Mouse (Mus musculus): ENCODE measurements at regions not wholly inside any gene's neighbourhood (a gene's known extent, or its start where the extent isn't known, plus 50 kb on each side); places are given as distances from the start of the nearest gene placed in this dataset.
A peak's percentile ranks its signal among the peaks of the same experiment; 100 is the strongest.

GRCm38 (mm10) chr10:37259186-37259585, 120.5 kb upstream of the Marcks start:
- H3K4me1 ChIP-seq (replicated peaks): no peaks in the 10 kb centered on the region

GRCm38 (mm10) chr10:37257544-37257943, 118.8 kb upstream of the Marcks start:
- H3K9ac ChIP-seq: no peak overlapping the region
- no peaks in the 10 kb centered on the region for H3K36me3 ChIP-seq
- no peak for ATAC-seq (ENCODE audit: insufficient number of reproducible peaks, low FRiP score)
- H3K4me3 ChIP-seq: no peak overlapping the region
- no peaks in the 10 kb centered on the region for H3K4me1 ChIP-seq (replicated peaks)
- H3K27ac ChIP-seq (ENCODE audit: poor library complexity, severe bottlenecking): no peak overlapping the region
- no peak overlapping the region for H3K4me2 ChIP-seq
- WGBS: 59% methylated on average over 6 of the region's 6 CpGs
- H3K27me3 ChIP-seq (replicated peaks): no peaks in the 10 kb centered on the region
- H3K9me3 ChIP-seq (replicated peaks): no peaks in the 10 kb centered on the region

More at GRCm38 (mm10) chr10:37259186-37259585, 120.5 kb upstream of the Marcks start:
- Histone ChIP-seq H3K4me2 (no peak overlapping the region), H3K9me3 (replicated peaks) (no peaks in the 10 kb centered on the region), H3K9ac (no peak overlapping the region), H3K4me3 (no peak overlapping the region), H3K27ac (ENCODE audit: poor library complexity, severe bottlenecking) (no peak overlapping the region), H3K36me3 (no peaks in the 10 kb centered on the region), H3K27me3 (replicated peaks) (no peaks in the 10 kb centered on the region)
- ATAC-seq (ENCODE audit: insufficient number of reproducible peaks, low FRiP score): no peak
- 90% methylated on average over 3 of the region's 3 CpGs for whole genome bisulfite sequencing

- Histone ChIP-seq H3K4me1 (replicated peaks) (0 out of 2 replicates have a peak, but pooled peaks cover 7% of the 10 kb centered on the region), H3K4me2 (no peak overlapping the region), H3K9ac (no peak overlapping the region), H3K4me3 (no peak overlapping the region), H3K36me3 (no peaks in the 10 kb centered on the region), H3K27ac (ENCODE audit: poor library complexity, severe bottlenecking) (no peak overlapping the region), H3K9me3 (replicated peaks) (no peaks in the 10 kb centered on the region), H3K27me3 (replicated peaks) (no peaks in the 10 kb centered on the region)
- ATAC-seq (ENCODE audit: insufficient number of reproducible peaks, low FRiP score): no peak
- WGBS: 50% methylated on average over 6 of the region's 6 CpGs
Observed at GRCm38 (mm10) chr10:37250934-37251521, 112.3 kb upstream of the Marcks start.

- no peaks in the 10 kb centered on the region for H3K9me3 ChIP-seq (replicated peaks)
- no peak overlapping the region for H3K4me3 ChIP-seq
- 25% methylated on average over 2 of the region's 2 CpGs for WGBS
- H3K27me3 ChIP-seq (replicated peaks): no peaks in the 10 kb centered on the region
- no peak overlapping the region for H3K4me2 ChIP-seq
- H3K27ac ChIP-seq (ENCODE audit: poor library complexity, severe bottlenecking): no peak overlapping the region
- H3K9ac ChIP-seq: no peak overlapping the region
- 0 out of 2 replicates have a peak, but pooled peaks have one; percentile 63 for ATAC-seq (ENCODE audit: insufficient number of reproducible peaks, low FRiP score)
- H3K4me1 ChIP-seq (replicated peaks): 0 out of 2 replicates have a peak, but pooled peaks cover 7% of the 10 kb centered on the region
- no peaks in the 10 kb centered on the region for H3K36me3 ChIP-seq
Observed at GRCm38 (mm10) chr10:37250157-37250556, 111.4 kb upstream of the Marcks start.

- no peak overlapping the region for H3K27ac ChIP-seq (ENCODE audit: poor library complexity, severe bottlenecking)
- WGBS: 70% methylated on average over 4 of the region's 4 CpGs
- H3K9ac ChIP-seq: no peak overlapping the region
- H3K36me3 ChIP-seq: no peaks in the 10 kb centered on the region
- no peaks in the 10 kb centered on the region for H3K9me3 ChIP-seq (replicated peaks)
- no peak for ATAC-seq (ENCODE audit: insufficient number of reproducible peaks, low FRiP score)
- H3K4me2 ChIP-seq: no peak overlapping the region
- H3K27me3 ChIP-seq (replicated peaks): no peaks in the 10 kb centered on the region
- H3K4me1 ChIP-seq (replicated peaks): 0 out of 2 replicates have a peak, but pooled peaks cover 7% of the 10 kb centered on the region
- no peak overlapping the region for H3K4me3 ChIP-seq
Observed at GRCm38 (mm10) chr10:37249511-37249910, 110.8 kb upstream of the Marcks start.

GRCm38 (mm10) chr10:37247121-37247520, 108.4 kb upstream of the Marcks start:
- H3K4me2 ChIP-seq: no peak overlapping the region
- H3K27me3 ChIP-seq (replicated peaks): 0 out of 2 replicates have a peak, but pooled peaks cover 2% of the 10 kb centered on the region
- no peak for ATAC-seq (ENCODE audit: insufficient number of reproducible peaks, low FRiP score)
- H3K9ac ChIP-seq: no peak overlapping the region
- no peak overlapping the region for H3K27ac ChIP-seq (ENCODE audit: poor library complexity, severe bottlenecking)
- no peaks in the 10 kb centered on the region for H3K9me3 ChIP-seq (replicated peaks)
- 0 out of 2 replicates have a peak, but pooled peaks cover 7% of the 10 kb centered on the region for H3K4me1 ChIP-seq (replicated peaks)
- no peaks in the 10 kb centered on the region for H3K36me3 ChIP-seq
- no peak overlapping the region for H3K4me3 ChIP-seq

- 88% methylated on average over 2 of the region's 2 CpGs for WGBS
- Histone ChIP-seq H3K4me3 (no peak overlapping the region), H3K36me3 (no peaks in the 10 kb centered on the region), H3K9me3 (replicated peaks) (no peaks in the 10 kb centered on the region), H3K4me2 (no peak overlapping the region), H3K27ac (ENCODE audit: poor library complexity, severe bottlenecking) (no peak overlapping the region), H3K27me3 (replicated peaks) (0 out of 2 replicates have a peak, but pooled peaks cover 4% of the 10 kb centered on the region), H3K9ac (no peak overlapping the region), H3K4me1 (replicated peaks) (no peaks in the 10 kb centered on the region)
- ATAC-seq (ENCODE audit: insufficient number of reproducible peaks, low FRiP score): no peak
Observed at GRCm38 (mm10) chr10:37243136-37243535, 104.4 kb upstream of the Marcks start.

- 67% methylated on average over 4 of the region's 4 CpGs for WGBS
- H3K4me3 ChIP-seq: no peak overlapping the region
- H3K9ac ChIP-seq: no peak overlapping the region
- no peak overlapping the region for H3K27ac ChIP-seq (ENCODE audit: poor library complexity, severe bottlenecking)
- 0 out of 2 replicates have a peak, but pooled peaks cover 4% of the 10 kb centered on the region for H3K27me3 ChIP-seq (replicated peaks)
- no peaks in the 10 kb centered on the region for H3K9me3 ChIP-seq (replicated peaks)
- no peaks in the 10 kb centered on the region for H3K4me1 ChIP-seq (replicated peaks)
- no peak for ATAC-seq (ENCODE audit: insufficient number of reproducible peaks, low FRiP score)
- no peak overlapping the region for H3K4me2 ChIP-seq
- no peaks in the 10 kb centered on the region for H3K36me3 ChIP-seq
Observed at GRCm38 (mm10) chr10:37241821-37242263, 103.1 kb upstream of the Marcks start.

GRCm38 (mm10) chr10:37240634-37241033, 101.9 kb upstream of the Marcks start:
- no peak for ATAC-seq (ENCODE audit: insufficient number of reproducible peaks, low FRiP score)
- H3K9me3 ChIP-seq (replicated peaks): no peaks in the 10 kb centered on the region
- no peak overlapping the region for H3K4me3 ChIP-seq
- H3K4me1 ChIP-seq (replicated peaks): peaks cover under 1% of the 10 kb centered on the region
- WGBS: 43% methylated on average over 4 of the region's 4 CpGs
- no peak overlapping the region for H3K27ac ChIP-seq (ENCODE audit: poor library complexity, severe bottlenecking)
- H3K36me3 ChIP-seq: no peaks in the 10 kb centered on the region
- no peak overlapping the region for H3K4me2 ChIP-seq
- H3K27me3 ChIP-seq (replicated peaks): 0 out of 2 replicates have a peak, but pooled peaks cover 4% of the 10 kb centered on the region
- H3K9ac ChIP-seq: no peak overlapping the region

GRCm38 (mm10) chr10:37240201-37240600, 101.5 kb upstream of the Marcks start:
- no peak overlapping the region for H3K4me3 ChIP-seq
- no peak overlapping the region for H3K4me2 ChIP-seq
- H3K27ac ChIP-seq (ENCODE audit: poor library complexity, severe bottlenecking): no peak overlapping the region
- no peak for ATAC-seq (ENCODE audit: insufficient number of reproducible peaks, low FRiP score)
- WGBS: 80% methylated on average over 3 of the region's 3 CpGs
- no peaks in the 10 kb centered on the region for H3K36me3 ChIP-seq
- peaks cover 5% of the 10 kb centered on the region for H3K4me1 ChIP-seq (replicated peaks)
- 0 out of 2 replicates have a peak, but pooled peaks cover 4% of the 10 kb centered on the region for H3K27me3 ChIP-seq (replicated peaks)
- no peaks in the 10 kb centered on the region for H3K9me3 ChIP-seq (replicated peaks)
- no peak overlapping the region for H3K9ac ChIP-seq

- no peak for ATAC-seq (ENCODE audit: insufficient number of reproducible peaks, low FRiP score)
- Histone ChIP-seq H3K9me3 (replicated peaks) (no peaks in the 10 kb centered on the region), H3K27ac (ENCODE audit: poor library complexity, severe bottlenecking) (peak overlapping the region; percentile 67), H3K4me1 (replicated peaks) (peaks cover 27% of the 10 kb centered on the region), H3K9ac (no peak overlapping the region), H3K4me2 (no peak overlapping the region), H3K36me3 (no peaks in the 10 kb centered on the region), H3K4me3 (no peak overlapping the region), H3K27me3 (replicated peaks) (no peaks in the 10 kb centered on the region)
- WGBS: 61% methylated on average over 4 of the region's 4 CpGs
Observed at GRCm38 (mm10) chr10:37236001-37236822, 97.5 kb upstream of the Marcks start.

Measured in heart, embryonic 12.5 days (tissue).